Mouse (Mus musculus) liver, embryonic 14.5 days (tissue): ENCODE measurements around the gene Tuba3b.

Experiments used
- CTCF ChIP-seq: IDR thresholded peaks from 2 replicates; pipeline ENCODE4 v1.5.1; 2016; ENCODE audit warnings: antibody characterized with exemption, low read depth, control low read depth
- EP300 ChIP-seq: IDR thresholded peaks from 2 replicates; pipeline ENCODE4 v1.6.1; 2016; ENCODE audit warnings: antibody characterized with exemption, low read depth

- TF ChIP-seq EP300 (no peak), CTCF (no peak)
These were observed 10.4 kb upstream of the Tuba3b start for GRCm38 (mm10) chr6:145605203-145605602.
